Mouse (Mus musculus) midbrain, embryonic 10.5 days (tissue): ENCODE measurements around the gene Ints3. TPM values are rescaled to one million over a fixed set of nuclear protein-coding genes. Genes with fewer than 3 reads are reported as not detected.
"Not testable (repeated sequence)": the region's sequence is repeated elsewhere in the genome, so short reads cannot be mapped to it uniquely, and the experiment has no call there.

Source experiments
- DNase-seq: peaks from one replicate; pipeline ENCODE4 v3.0.0-alpha.2; 2017; ENCODE audit warnings: low spot score
- H3K27ac ChIP-seq: fragments of 300-500 bp; sonication (generic); replicated peaks from 2 replicates; pipeline ENCODE4 v1.5.1; 2016; ENCODE audit warnings: mild to moderate bottlenecking
- H3K27me3 ChIP-seq: fragments of 300-500 bp; sonication (generic); 2 replicates; pipeline ENCODE4 v1.6.1; 2016; ENCODE audit warnings: low read depth, mild to moderate bottlenecking; ENCODE audit not compliant: poor library complexity, severe bottlenecking
- H3K36me3 ChIP-seq: fragments of 300-500 bp; sonication (generic); 2 replicates; pipeline ENCODE4 v1.6.1; 2016; ENCODE audit warnings: mild to moderate bottlenecking, moderate library complexity
- H3K4me1 ChIP-seq: fragments of 300-500 bp; sonication (generic); 2 replicates; pipeline ENCODE4 v1.6.1; 2016
- H3K4me3 ChIP-seq: fragments of 300-500 bp; sonication (generic); 2 replicates; pipeline ENCODE4 v1.5.1; 2016; ENCODE audit warnings: mild to moderate bottlenecking, moderate library complexity
- H3K9me3 ChIP-seq: fragments of 300-500 bp; sonication (generic); replicated peaks from 2 replicates; pipeline ENCODE4 v1.6.1; 2016; ENCODE audit warnings: mild to moderate bottlenecking
- WGBS: fragments of 180-500 bp; shearing (Covaris S2); methylation state at CpG from one replicate; pipeline ENCODE4 v1.1.7; 2016; 5-methylcytosine and 5-hydroxymethylcytosine counted together
- polyA plus RNA-seq: library from polyadenylated mRNA; unstranded; fragments of >200 nt; fragmentation: Nextera tagmentation; extraction: Ambion mirVana; gene quantifications from 2 replicates; pipeline ENCODE4 v1.2.1, GENCODE M21; 2016

The Ints3 gene
- polyA plus RNA-seq, 1 experiment from 2014 or later = 36.9 TPM

GRCm38 (mm10) chr3:90361476-90361875, 71.9 kb downstream of the Ints3 start:
- Histone ChIP-seq H3K27ac (no peak overlapping the region), H3K36me3 (peaks cover 71% of the 10 kb centered on the region), H3K9me3 (no peaks in the 10 kb centered on the region), H3K27me3 (no peaks in the 10 kb centered on the region), H3K4me1 (no peaks in the 10 kb centered on the region), H3K4me3 (no peak overlapping the region)
- no peak for DNase-seq
- WGBS = 94% methylated on average over 4 of the region's 4 CpGs

GRCm38 (mm10) chr3:90359230-90359629, 74.2 kb downstream of the Ints3 start:
- peaks cover 91% of the 10 kb centered on the region for H3K36me3 ChIP-seq
- no peaks in the 10 kb centered on the region for H3K9me3 ChIP-seq
- no peaks in the 10 kb centered on the region for H3K27me3 ChIP-seq
- WGBS = 83% methylated on average over 1 of the region's 1 CpGs
- H3K4me3 ChIP-seq = no peak overlapping the region
- H3K4me1 ChIP-seq = no peaks in the 10 kb centered on the region
- no peak for DNase-seq
- H3K27ac ChIP-seq = no peak overlapping the region

GRCm38 (mm10) chr3:90357959-90358358, 75.5 kb downstream of the Ints3 start:
- Histone ChIP-seq H3K4me1 (no peaks in the 10 kb centered on the region), H3K4me3 (no peak overlapping the region), H3K27me3 (no peaks in the 10 kb centered on the region), H3K9me3 (no peaks in the 10 kb centered on the region), H3K36me3 (peaks cover 93% of the 10 kb centered on the region), H3K27ac (no peak overlapping the region)
- WGBS = 94% methylated on average over 7 of the region's 7 CpGs
- DNase-seq = no peak

- no peak overlapping the region for H3K4me3 ChIP-seq
- no peaks in the 10 kb centered on the region for H3K4me1 ChIP-seq
- no peaks in the 10 kb centered on the region for H3K9me3 ChIP-seq
- H3K27ac ChIP-seq = no peak overlapping the region
- DNase-seq = no peak
- peaks cover 81% of the 10 kb centered on the region for H3K36me3 ChIP-seq
- WGBS = 95% methylated on average over 4 of the region's 4 CpGs
- H3K27me3 ChIP-seq = no peaks in the 10 kb centered on the region
These were observed 85.6 kb downstream of the Ints3 start for GRCm38 (mm10) chr3:90347847-90348246.

- peaks cover 55% of the 10 kb centered on the region for H3K36me3 ChIP-seq
- H3K27ac ChIP-seq, DNase-seq, H3K9me3 ChIP-seq, H3K4me1 ChIP-seq, H3K4me3 ChIP-seq, H3K27me3 ChIP-seq: not testable (repeated sequence)
- 52% methylated on average over 2 of the region's 2 CpGs for WGBS
These were observed 90.6 kb downstream of the Ints3 start for GRCm38 (mm10) chr3:90342853-90343252.

Other genes starting within 250 kb of the Ints3 start
- 1,039 and 1,132 TPM in 2 replicates for gene Rps27, start 220.0 kb downstream of the Ints3 start, polyA plus RNA-seq
- gene Rab13, start 219.9 kb downstream of the Ints3 start, polyA plus RNA-seq = 25.8 and 26.8 TPM in 2 replicates
- gene Jtb, start 202.0 kb downstream of the Ints3 start, polyA plus RNA-seq = 93.6 and 96.3 TPM in 2 replicates
- 4.6 and 4.9 TPM in 2 replicates for gene Creb3l4, start 190.1 kb downstream of the Ints3 start, polyA plus RNA-seq
- 69.6 and 81.8 TPM in 2 replicates for gene Slc39a1, start 185.4 kb downstream of the Ints3 start, polyA plus RNA-seq
- gene Crtc2, start 179.5 kb downstream of the Ints3 start, polyA plus RNA-seq = 18.5 and 20.9 TPM in 2 replicates
- 6.9 and 7.0 TPM in 2 replicates for gene Dennd4b, start 168.4 kb downstream of the Ints3 start, polyA plus RNA-seq
- gene Gatad2b, start 140.4 kb downstream of the Ints3 start, polyA plus RNA-seq = 13.6 and 14.1 TPM in 2 replicates
- 16.4 and 20.1 TPM in 2 replicates for gene Slc27a3, start 43.7 kb downstream of the Ints3 start, polyA plus RNA-seq
- 2.9 and 3.3 TPM in 2 replicates for gene Npr1, start 32.2 kb upstream of the Ints3 start, polyA plus RNA-seq
- gene Ilf2, start 42.5 kb upstream of the Ints3 start, polyA plus RNA-seq = 343 and 346 TPM in 2 replicates
- gene Snapin, start 57.4 kb upstream of the Ints3 start, polyA plus RNA-seq = 65.5 and 75.1 TPM in 2 replicates
- gene Chtop, start 75.9 kb upstream of the Ints3 start, polyA plus RNA-seq = 193 and 205 TPM in 2 replicates
- 5.4 and 7.2 TPM in 2 replicates for gene S100a1, start 80.8 kb upstream of the Ints3 start, polyA plus RNA-seq
- 9.3 and 9.5 TPM in 2 replicates for gene S100a13, start 80.8 kb upstream of the Ints3 start, polyA plus RNA-seq
- gene S100a14, start 93.2 kb upstream of the Ints3 start, polyA plus RNA-seq = not detected in 2 replicates
- 30.8 and 35.3 TPM in 2 replicates for gene S100a16, start 103.6 kb upstream of the Ints3 start, polyA plus RNA-seq
- not detected in 2 replicates for gene S100a3, start 127.0 kb upstream of the Ints3 start, polyA plus RNA-seq
- not detected in 2 replicates for gene S100a2, start 156.6 kb upstream of the Ints3 start, polyA plus RNA-seq
- gene Gm42674, start 168.3 kb upstream of the Ints3 start, polyA plus RNA-seq = not detected in 2 replicates
- gene S100a4, start 170.1 kb upstream of the Ints3 start, polyA plus RNA-seq = 0.35 and 0.81 TPM in 2 replicates
- not detected in 2 replicates for gene S100a5, start 174.9 kb upstream of the Ints3 start, polyA plus RNA-seq
- gene S100a6, start 179.3 kb upstream of the Ints3 start, polyA plus RNA-seq = 14.0 and 23.4 TPM in 2 replicates
- 0.15 TPM in 1 of 2 replicates, not detected in the other for gene S100a7a, start 220.4 kb upstream of the Ints3 start, polyA plus RNA-seq
- 2.3 TPM in 1 of 2 replicates, not detected in the other for gene S100a8, start 235.4 kb upstream of the Ints3 start, polyA plus RNA-seq